In genomic region chr11:88165683-88166364, GRCm38 (mm10) we compare ENCODE assay signal across 8 mouse cellular contexts. TPM values are rescaled to one million over a fixed set of nuclear protein-coding genes. Genes with fewer than 3 reads are reported as not detected.
DNase-seq lines count a peak whose midpoint lies in the region; ATAC-seq and TF ChIP-seq lines count a peak whose summit lies in the region.

No protein-coding gene starts in this region.

- H3K9me3 ChIP-seq in hindbrain, embryonic 10.5 days: no peaks in the 10 kb centered on the region
- no peaks in the 10 kb centered on the region for H3K9me3 ChIP-seq in hindbrain, embryonic 11.5 days (ENCODE audit: control insufficient read depth, low read length)
- no peaks in the 10 kb centered on the region for H3K9me3 ChIP-seq in hindbrain, embryonic 15.5 days
- H3K9me3 ChIP-seq in stomach, postnatal 0 days (ENCODE audit: control insufficient read depth, low read length): no peaks in the 10 kb centered on the region

- peak overlapping the region; percentile 75 for H3K27ac ChIP-seq in hindbrain, embryonic 10.5 days
- H3K27ac ChIP-seq in hindbrain, embryonic 11.5 days (ENCODE audit: low read depth, low read length): no peak overlapping the region
- peak overlapping the region; percentile 55; the same call in 1 of the 2 replicates for H3K27ac ChIP-seq in testis, adult 2 months (ENCODE audit: control insufficient read depth, insufficient read depth, low read depth, low read length)
- H3K27ac ChIP-seq in hindbrain, embryonic 15.5 days (replicated peaks): peak overlapping the region; percentile 7; the same call in 1 of the 2 replicates
- peak overlapping the region; percentile 89 for H3K27ac ChIP-seq in stomach, postnatal 0 days (replicated peaks)

- DNase-seq in hindbrain, embryonic 10.5 days (ENCODE audit: low spot score): no peak
- DNase-seq in hindbrain, embryonic 11.5 days (ENCODE audit: low spot score): no peak
- DNase-seq in testis, postnatal 14 days (ENCODE audit: low spot score): no peak
- DNase-seq in stomach, postnatal 0 days (ENCODE audit: low spot score): no peak
- DNase-seq in urinary bladder, postnatal 4 days (ENCODE audit: low spot score in 2 of 2): no peak
- DNase-seq in urinary bladder, adult 2 months (ENCODE audit: low spot score): no peak

- peaks cover 28% of the 10 kb centered on the region for H3K27me3 ChIP-seq in hindbrain, embryonic 10.5 days (ENCODE audit: insufficient read depth, poor library complexity, severe bottlenecking)
- H3K27me3 ChIP-seq in hindbrain, embryonic 11.5 days (ENCODE audit: control insufficient read depth, insufficient read depth, low read length): peaks cover 3% of the 10 kb centered on the region; the same call in 1 of the 2 replicates
- no peaks in the 10 kb centered on the region; the same call in none of the 2 replicates for H3K27me3 ChIP-seq in testis, adult 2 months (ENCODE audit: control insufficient read depth, insufficient read depth, low read length)
- H3K27me3 ChIP-seq in hindbrain, embryonic 15.5 days: no peaks in the 10 kb centered on the region
- no peaks in the 10 kb centered on the region for H3K27me3 ChIP-seq in stomach, postnatal 0 days (ENCODE audit: control insufficient read depth, insufficient read depth, low read length)

- peaks cover 20% of the 10 kb centered on the region; the same call in 1 of the 2 replicates for H3K36me3 ChIP-seq in hindbrain, embryonic 10.5 days
- H3K36me3 ChIP-seq in hindbrain, embryonic 11.5 days (ENCODE audit: control insufficient read depth, insufficient read depth, low read length): no peaks in the 10 kb centered on the region
- no peaks in the 10 kb centered on the region for H3K36me3 ChIP-seq in testis, adult 2 months (ENCODE audit: control insufficient read depth, insufficient read depth, low read length)
- H3K36me3 ChIP-seq in hindbrain, embryonic 15.5 days: no peaks in the 10 kb centered on the region
- H3K36me3 ChIP-seq in stomach, postnatal 0 days (ENCODE audit: control insufficient read depth, insufficient read depth, low read length): no peaks in the 10 kb centered on the region

- no peak for TF ChIP-seq POLR2A in testis, adult 2 months (IDR thresholded peaks at IDR 0.05; ENCODE audit: control insufficient read depth, low read depth, low read length)

- 75% methylated on average over 10 of the region's 10 CpGs for WGBS in hindbrain, embryonic 10.5 days
- 80% methylated on average over 10 of the region's 10 CpGs for WGBS in hindbrain, embryonic 11.5 days
- WGBS in hindbrain, embryonic 15.5 days: 67% methylated on average over 10 of the region's 10 CpGs
- WGBS in stomach, postnatal 0 days: 39% methylated on average over 10 of the region's 10 CpGs

- no peak for TF ChIP-seq EP300 in stomach, postnatal 0 days (optimal IDR thresholded peaks at IDR 0.05)

- H3K4me3 ChIP-seq in hindbrain, embryonic 10.5 days: no peak overlapping the region
- H3K4me3 ChIP-seq in hindbrain, embryonic 11.5 days (ENCODE audit: low read depth, low read length): no peak overlapping the region
- no peak overlapping the region for H3K4me3 ChIP-seq in testis, adult 2 months (ENCODE audit: control insufficient read depth, low read depth, low read length)
- no peak overlapping the region for H3K4me3 ChIP-seq in hindbrain, embryonic 15.5 days
- H3K4me3 ChIP-seq in stomach, postnatal 0 days (ENCODE audit: low read depth, low read length): no peak overlapping the region

- TF ChIP-seq CTCF in testis, adult 2 months (IDR thresholded peaks at IDR 0.05; ENCODE audit: control insufficient read depth, insufficient read depth, insufficient replicate concordance, low read depth, low read length): no peak
- no peak for TF ChIP-seq CTCF in stomach, postnatal 0 days (IDR thresholded peaks at IDR 0.05; ENCODE audit: low read depth)

- peaks cover 84% of the 10 kb centered on the region for H3K4me1 ChIP-seq in hindbrain, embryonic 10.5 days (replicated peaks)
- peaks cover 16% of the 10 kb centered on the region for H3K4me1 ChIP-seq in hindbrain, embryonic 11.5 days (replicated peaks; ENCODE audit: control insufficient read depth, insufficient read depth, low read length)
- H3K4me1 ChIP-seq in testis, adult 2 months (ENCODE audit: control insufficient read depth, insufficient read depth, low read length): peaks cover 16% of the 10 kb centered on the region
- peaks cover 38% of the 10 kb centered on the region for H3K4me1 ChIP-seq in hindbrain, embryonic 15.5 days (replicated peaks)
- H3K4me1 ChIP-seq in stomach, postnatal 0 days (replicated peaks; ENCODE audit: control insufficient read depth, insufficient read depth): peaks cover 15% of the 10 kb centered on the region

- no peak for ATAC-seq in hindbrain, embryonic 11.5 days (ENCODE audit: low FRiP score)
- ATAC-seq in hindbrain, embryonic 15.5 days (ENCODE audit: low FRiP score, low read depth): no peak
- ATAC-seq in stomach, postnatal 0 days (ENCODE audit: low FRiP score, low TSS enrichment): no peak

- no peak overlapping the region for H3K9ac ChIP-seq in hindbrain, embryonic 11.5 days (ENCODE audit: low read depth, low read length)
- H3K9ac ChIP-seq in hindbrain, embryonic 15.5 days: no peak overlapping the region
- H3K9ac ChIP-seq in stomach, postnatal 0 days (ENCODE audit: low read length): peak overlapping the region; percentile 45; the same call in 1 of the 2 replicates

- no peak overlapping the region for H3K4me2 ChIP-seq in hindbrain, embryonic 11.5 days (replicated peaks; ENCODE audit: low read depth, low read length)
- H3K4me2 ChIP-seq in hindbrain, embryonic 15.5 days: no peak overlapping the region
- H3K4me2 ChIP-seq in stomach, postnatal 0 days (replicated peaks; ENCODE audit: low read depth): 0 out of 2 replicates have a peak overlapping the region, but pooled peaks have one; percentile 8

RNA-seq across cellular contexts. Expression of gene Mrps23, which starts 38.4 kb away (rescaled TPM):
- 72.2 and 74.1 TPM in 2 replicates for polyA plus RNA-seq in hindbrain, embryonic 10.5 days (2016; fragmentation: Nextera tagmentation; extraction: Ambion mirVana)
- 83.2 and 84.5 TPM in 2 replicates for polyA plus RNA-seq in hindbrain, embryonic 11.5 days (2014; fragmentation: Nextera tagmentation; extraction: Ambion mirVana)
- 29.8 and 46.7 TPM in 2 replicates for polyA plus RNA-seq in testis, adult 2 months (2012; rRNA removed)
- polyA plus RNA-seq in hindbrain, embryonic 15.5 days (2015; fragmentation: Nextera tagmentation; extraction: Ambion mirVana): 60.3 and 61.7 TPM in 2 replicates
- 54.7 and 55.4 TPM in 2 replicates for polyA plus RNA-seq in stomach, postnatal 0 days (2015; fragmentation: Nextera tagmentation; extraction: Ambion mirVana)
- polyA plus RNA-seq in urinary bladder, adult 2 months (2012; rRNA removed): 77.3 and 83.9 TPM in 2 replicates
